Mouse (Mus musculus) brain, adult 10 weeks (tissue): ENCODE measurements around the gene Nr1d2. TPM values are rescaled to one million over a fixed set of nuclear protein-coding genes. Genes with fewer than 3 reads are reported as not detected.

Source experiments
- polyA plus RNA-seq: library from polyadenylated mRNA; stranded (reverse); fragments of 350-450 nt; fragmentation: Illumina TruSeq; extraction: RNeasy Lipid Tissue Mini Kit (QIAGEN cat#74804); gene quantifications from one replicate; pipeline ENCODE4 v1.2.3, GENCODE M21; 2015; ENCODE audit warnings: low read depth, low replicate concordance

The Nr1d2 gene
- 94.8 TPM for polyA plus RNA-seq

GRCm38 (mm10) chr14:18238750-18239731, at the start of gene Nr1d2:
Nr1d2 (minus strand) TSS chr14:18239127.

GRCm38 (mm10) chr14:18270529-18271441, 31.9 kb upstream of the Nr1d2 start, which contains the start of the genes Nkiras1 and Rpl15:
Nkiras1 (plus strand) TSS chr14:18271136.
Rpl15 (minus strand) TSS chr14:18271391.

Other genes starting within 250 kb of the Nr1d2 start
- 131 TPM for gene Nkiras1, start 32.0 kb upstream of the Nr1d2 start, polyA plus RNA-seq
- 576 TPM for gene Rpl15, start 32.3 kb upstream of the Nr1d2 start, polyA plus RNA-seq
- gene Ube2e1, start 92.7 kb upstream of the Nr1d2 start, polyA plus RNA-seq: 176 TPM